Mouse (Mus musculus) urinary bladder, adult 18-20 months (tissue): ENCODE results near the gene Gtpbp3.
A peak's percentile ranks its signal among the peaks of the same experiment; 100 is the strongest.

Source experiments
- DNase-seq, 2 experiments: peaks; one replicate each; pipeline ENCODE4 v3.0.0; 2022; ENCODE audit warnings: low spot score in 2 of 2, mixed read lengths in 2 of 2

Gene Gtpbp3

GRCm38 (mm10) chr8:71470146-71470912 is 17.6 kb upstream of the Gtpbp3 start:
- DNase-seq: no peak

GRCm38 (mm10) chr8:71470913-71471255 is 17.0 kb upstream of the Gtpbp3 start:
- DNase-seq: no peak

GRCm38 (mm10) chr8:71471861-71472260 is 16.0 kb upstream of the Gtpbp3 start:
- DNase-seq: no peak

GRCm38 (mm10) chr8:71472601-71473386 is 15.1 kb upstream of the Gtpbp3 start:
- no peak for DNase-seq

GRCm38 (mm10) chr8:71474344-71474743 is 13.6 kb upstream of the Gtpbp3 start:
- no peak for DNase-seq

- no peak for DNase-seq
Measured at GRCm38 (mm10) chr8:71474785-71475701, 12.9 kb upstream of the Gtpbp3 start.

GRCm38 (mm10) chr8:71475702-71476075 is 12.2 kb upstream of the Gtpbp3 start:
- no peak for DNase-seq

- DNase-seq: peak; percentile 65 to 80
Measured at GRCm38 (mm10) chr8:71476099-71476940, 11.6 kb upstream of the Gtpbp3 start.

GRCm38 (mm10) chr8:71477196-71477845 is 10.6 kb upstream of the Gtpbp3 start:
- DNase-seq: no peak

GRCm38 (mm10) chr8:71478943-71479342 is 9.0 kb upstream of the Gtpbp3 start:
- DNase-seq: no peak

- no peak for DNase-seq
Measured at GRCm38 (mm10) chr8:71483932-71484331, 4.0 kb upstream of the Gtpbp3 start.

- DNase-seq: no peak
Measured at GRCm38 (mm10) chr8:71484736-71485135, 3.2 kb upstream of the Gtpbp3 start.

GRCm38 (mm10) chr8:71485142-71486135 is 2.5 kb upstream of the Gtpbp3 start, which contains the start of gene Ano8:
Ano8 (minus strand) TSS chr8:71485963.
- peak; percentile 75 to 76 for DNase-seq

GRCm38 (mm10) chr8:71486136-71486529 is 1.8 kb upstream of the Gtpbp3 start:
- DNase-seq: no peak

GRCm38 (mm10) chr8:71488454-71488853 is 551 bp downstream of the Gtpbp3 start:
- peak; percentile 76 to 85 for DNase-seq

GRCm38 (mm10) chr8:71495039-71495438 is 7.1 kb downstream of the Gtpbp3 start:
- DNase-seq: peak; percentile 68 to 69

GRCm38 (mm10) chr8:71495811-71496210 is 7.9 kb downstream of the Gtpbp3 start:
- no peak for DNase-seq

- peak; percentile 33 to 43 for DNase-seq
Measured at GRCm38 (mm10) chr8:71496481-71496880, 8.6 kb downstream of the Gtpbp3 start.

GRCm38 (mm10) chr8:71497077-71497645 is 9.3 kb downstream of the Gtpbp3 start:
- no peak for DNase-seq
